Mouse (Mus musculus) erythroblast, embryonic 14.5 days (primary cell): ENCODE data around the gene Pdp2.

Experiments used
- GATA1 ChIP-seq: IDR thresholded peaks from 2 replicates; pipeline ENCODE4 v1.6.1; 2012; ENCODE audit warnings: low read length, inconsistent platforms, mixed read lengths
- TAL1 ChIP-seq: IDR thresholded peaks from 3 replicates; pipeline ENCODE4 v1.6.1; 2012; ENCODE audit warnings: low read length, inconsistent platforms, mixed read lengths

DNA sequence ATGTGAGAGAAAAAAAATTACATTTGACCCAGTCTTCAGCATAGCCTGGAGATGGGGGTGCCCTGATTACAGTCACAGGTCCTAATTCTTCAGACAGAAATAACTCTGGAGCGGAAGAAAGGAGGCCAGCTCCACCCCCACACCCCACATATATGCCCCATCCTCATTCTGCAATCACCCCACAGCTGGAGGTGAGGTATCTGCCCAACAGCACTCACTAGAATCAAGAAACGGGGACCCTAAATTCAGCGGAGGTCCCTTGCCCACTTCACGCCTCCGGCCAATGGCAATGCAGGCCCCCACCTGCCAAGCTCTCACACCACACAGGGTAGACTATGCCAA, 25.8 kb upstream of the Pdp2 start:
- no peak for TF ChIP-seq GATA1
- no peak for TF ChIP-seq TAL1
